Mouse (Mus musculus) G1E (cell line): ENCODE results near the gene Tmcc3. TPM values are rescaled to one million over a fixed set of nuclear protein-coding genes. Genes with fewer than 3 reads are reported as not detected.

Experiments used
- ATAC-seq: 2 replicates; pipeline ENCODE4 v1.8.0; 2016; ENCODE audit warnings: mild to moderate bottlenecking; ENCODE audit not compliant: insufficient number of reproducible peaks, poor library complexity, low FRiP score, severe bottlenecking; ENCODE audit errors: extremely low read depth
- DNase-seq: peaks from one replicate; pipeline ENCODE4 v3.0.0; 2012; ENCODE audit warnings: low spot score
- H3K27me3 ChIP-seq: 2 replicates; pipeline ENCODE4 v1.6.1; 2012; ENCODE audit warnings: mild to moderate bottlenecking, low read length, inconsistent platforms; ENCODE audit not compliant: insufficient read depth
- H3K36me3 ChIP-seq: replicated peaks from 2 replicates; pipeline ENCODE3; 2012; ENCODE audit warnings: mild to moderate bottlenecking, inconsistent platforms
- H3K4me1 ChIP-seq: 2 replicates; pipeline ENCODE4 v1.6.1; 2012; ENCODE audit warnings: low read depth, low read length, inconsistent platforms, mixed read lengths; ENCODE audit not compliant: insufficient read depth
- H3K4me3 ChIP-seq: 2 replicates; pipeline ENCODE4 v1.5.1; 2012; ENCODE audit warnings: low read depth, mild to moderate bottlenecking, inconsistent platforms, low read length, moderate library complexity, mixed read lengths
- H3K9me3 ChIP-seq: replicated peaks from 2 replicates; pipeline ENCODE4 v1.6.1; 2012; ENCODE audit warnings: inconsistent platforms
- CTCF ChIP-seq: IDR thresholded peaks from 2 replicates; pipeline ENCODE4 v1.5.1; 2012; ENCODE audit warnings: low read depth, low read length, inconsistent platforms, mixed read lengths
- GATA1 ChIP-seq: IDR thresholded peaks from 2 replicates; pipeline ENCODE4 v1.6.1; 2012; ENCODE audit warnings: borderline replicate concordance, low read length, inconsistent platforms, mixed read lengths
- GATA2 ChIP-seq: IDR thresholded peaks from 2 replicates; pipeline ENCODE4 v1.6.1; 2012; ENCODE audit warnings: low read depth, low read length, inconsistent platforms, borderline replicate concordance
- POLR2AphosphoS5 ChIP-seq: IDR thresholded peaks from 2 replicates; pipeline ENCODE4 v1.6.1; 2012; ENCODE audit warnings: low read depth, low read length, inconsistent platforms; ENCODE audit not compliant: insufficient replicate concordance
- TAL1 ChIP-seq: conservative IDR thresholded peaks from 2 replicates; pipeline ENCODE4 v1.6.1; 2012; ENCODE audit warnings: low read depth, low read length, inconsistent platforms, mixed read lengths
- polyA plus RNA-seq: library from polyadenylated mRNA; stranded (reverse); fragments of >175 nt; gene quantifications from 2 replicates; pipeline ENCODE4 v1.2.3, GENCODE M21; 2012
- total RNA-seq, 2 experiments: library from RNA; stranded (forward) in 1 of 2; stranded (reverse) in 1 of 2; fragments of 200-1000 nt in 1 of 2; fragments of >200 nt in 1 of 2; fragmentation: Nextera tagmentation in 1 of 2; gene quantifications; 2 replicates each; pipeline ENCODE4 v1.2.3; 2014 to 2017

The Tmcc3 gene
- total and polyA plus RNA-seq, 3 experiments: 3.3 to 15.6 (median 8.1) TPM

DNA sequence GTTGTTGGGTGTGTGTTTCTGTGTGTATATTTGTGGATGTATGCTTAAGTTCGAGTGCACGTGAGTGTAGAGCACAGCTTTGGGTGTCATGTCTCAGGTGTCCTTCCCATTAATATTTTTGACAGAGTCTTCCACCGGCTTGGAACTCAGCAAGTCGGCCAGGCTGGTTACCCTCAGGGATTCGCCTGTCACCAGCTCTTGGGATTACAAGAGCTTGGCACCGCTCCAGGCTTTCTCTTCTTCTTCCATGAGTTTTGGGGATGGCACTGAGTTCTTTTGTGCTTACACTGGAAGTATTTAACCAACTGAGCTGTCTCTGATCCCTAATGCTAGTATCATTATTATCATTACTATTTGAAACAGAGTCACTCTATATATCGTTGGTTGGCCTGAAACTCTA lies 29.0 kb upstream of the Tmcc3 start:
- Histone ChIP-seq H3K36me3 (no peaks in the 10 kb centered on the region), H3K4me3 (no peak overlapping the region), H3K4me1 (no peaks in the 10 kb centered on the region), H3K27me3 (no peaks in the 10 kb centered on the region), H3K9me3 (no peaks in the 10 kb centered on the region)
- DNase-seq: no peak
- TF ChIP-seq GATA2 (no peak), GATA1 (no peak)
- no peak for ATAC-seq

DNA sequence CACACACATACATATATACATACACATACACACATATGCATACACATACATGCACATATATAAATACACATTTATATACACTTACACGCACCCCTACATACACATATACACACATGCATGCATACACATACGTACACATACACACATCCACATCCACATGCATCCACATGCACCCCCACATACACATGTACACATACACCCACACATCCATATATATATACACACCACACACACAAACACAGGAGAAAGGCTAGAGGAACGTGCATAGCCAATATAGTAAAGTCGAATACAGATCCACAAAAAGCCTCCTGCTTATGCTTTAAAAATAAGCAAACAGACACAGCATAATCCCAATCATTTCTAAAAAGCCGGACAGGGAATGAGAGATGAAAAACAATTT lies 17.3 kb upstream of the Tmcc3 start:
- H3K9me3 ChIP-seq: no peaks in the 10 kb centered on the region
- H3K4me3 ChIP-seq: no peak overlapping the region
- H3K4me1 ChIP-seq: no peaks in the 10 kb centered on the region
- no peak for TF ChIP-seq CTCF
- H3K27me3 ChIP-seq: peaks cover 11% of the 10 kb centered on the region
- H3K36me3 ChIP-seq: no peaks in the 10 kb centered on the region
- no peak for ATAC-seq
- DNase-seq: no peak

GRCm38 (mm10) chr10:94294933-94295750 lies 16.6 kb upstream of the Tmcc3 start:
- TF ChIP-seq POLR2AphosphoS5 (no peak), CTCF (no peak), GATA1 (no peak)
- H3K4me3 ChIP-seq: no peak overlapping the region
- no peak for ATAC-seq
- peaks cover 14% of the 10 kb centered on the region for H3K27me3 ChIP-seq
- no peak for DNase-seq
- H3K36me3 ChIP-seq: no peaks in the 10 kb centered on the region
- no peaks in the 10 kb centered on the region for H3K4me1 ChIP-seq
- H3K9me3 ChIP-seq: no peaks in the 10 kb centered on the region

DNA sequence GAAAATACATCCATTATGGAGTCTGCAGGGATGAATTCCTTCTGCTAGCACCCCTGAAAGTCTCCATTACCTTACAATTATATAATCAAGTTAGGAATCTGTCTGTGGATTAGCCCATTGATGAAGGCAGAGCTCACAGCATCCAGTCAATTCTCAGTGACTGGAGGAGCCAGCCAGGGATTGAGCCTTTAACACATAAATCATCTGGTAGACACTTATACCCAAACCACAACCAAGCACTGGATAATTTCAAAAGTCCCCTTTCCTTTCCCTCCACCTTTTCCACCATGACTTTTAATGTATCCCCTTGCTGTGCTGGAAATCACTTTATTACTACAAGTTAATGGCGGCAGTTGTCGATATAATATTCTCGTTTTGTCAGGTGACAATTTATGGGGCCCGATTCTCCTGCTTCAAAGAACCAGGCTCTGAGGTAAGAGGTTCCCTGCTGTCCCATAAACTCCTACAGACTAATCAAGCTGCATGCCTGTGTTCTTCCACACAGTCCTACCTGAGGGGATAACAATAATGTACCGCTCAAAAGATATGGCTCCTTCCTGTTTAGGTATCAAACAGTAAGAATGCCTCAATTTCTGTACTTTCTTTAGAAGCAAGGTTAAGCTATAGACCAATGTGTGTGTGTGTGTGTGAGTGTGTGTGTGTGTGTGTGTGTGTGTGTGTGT lies 15.7 kb upstream of the Tmcc3 start:
- Histone ChIP-seq H3K27me3 (peaks cover 15% of the 10 kb centered on the region), H3K4me1 (no peaks in the 10 kb centered on the region), H3K36me3 (no peaks in the 10 kb centered on the region), H3K4me3 (no peak overlapping the region), H3K9me3 (no peaks in the 10 kb centered on the region)
- ATAC-seq: no peak
- no peak for DNase-seq
- TF ChIP-seq TAL1 (no peak), GATA1 (no peak), GATA2 (no peak), CTCF (no peak), POLR2AphosphoS5 (no peak)

DNA sequence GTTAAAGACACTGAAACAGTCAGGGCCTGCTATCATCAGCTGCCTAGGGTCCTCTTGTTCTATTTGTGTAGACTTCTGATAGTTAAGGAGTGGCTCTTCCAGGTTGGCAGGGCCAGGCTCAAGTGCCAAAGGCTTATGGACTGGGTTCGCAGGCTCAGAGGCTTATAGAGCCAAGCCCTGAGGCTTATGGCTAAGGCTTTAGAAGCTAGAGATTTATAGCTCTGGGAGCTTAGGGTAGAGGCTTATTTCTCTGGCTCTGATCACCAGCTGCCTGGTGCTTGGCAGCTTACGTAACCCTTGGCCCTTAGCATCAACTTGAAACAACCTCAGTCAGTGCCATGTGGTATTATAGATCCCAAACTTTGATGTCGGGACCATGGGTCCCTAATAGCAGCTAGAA lies 13.3 kb upstream of the Tmcc3 start, which contains the start of gene Gm4792:
Gm4792 (minus strand) TSS at position 233 of the 400 bp plus-strand sequence.
- DNase-seq (no peak), ATAC-seq (no peak)
- peaks cover 15% of the 10 kb centered on the region for H3K27me3 ChIP-seq
- no peak within 1 kb of the TSS for H3K4me3 ChIP-seq
- H3K9me3 ChIP-seq: no peaks in the 10 kb centered on the region
- H3K36me3 ChIP-seq: no peaks in the 10 kb centered on the region
- H3K4me1 ChIP-seq: no peaks in the 10 kb centered on the region
- TF ChIP-seq TAL1 (no peak), GATA2 (no peak), CTCF (no peak), POLR2AphosphoS5 (no peak), GATA1 (no peak)

GRCm38 (mm10) chr10:94299301-94299700 lies 12.4 kb upstream of the Tmcc3 start:
- H3K9me3 ChIP-seq: no peaks in the 10 kb centered on the region
- DNase-seq (no peak), ATAC-seq (no peak)
- H3K4me3 ChIP-seq: no peak overlapping the region
- TF ChIP-seq POLR2AphosphoS5: no peak
- no peak for TF ChIP-seq TAL1
- TF ChIP-seq GATA2: no peak
- TF ChIP-seq GATA1: no peak
- TF ChIP-seq CTCF: no peak
- peaks cover 15% of the 10 kb centered on the region for H3K27me3 ChIP-seq
- H3K4me1 ChIP-seq: no peaks in the 10 kb centered on the region
- no peaks in the 10 kb centered on the region for H3K36me3 ChIP-seq
